Mouse (Mus musculus) kidney, postnatal 14 days (tissue): ENCODE measurements around the gene B430218F22Rik.
"Not testable (repeated sequence)": the region's sequence is repeated elsewhere in the genome, so short reads cannot be mapped to it uniquely, and the experiment has no call there.

ENCODE experiments used
- DNase-seq: peaks from one replicate; pipeline ENCODE4 v3.0.0; 2022; ENCODE audit warnings: mixed read lengths

B430218F22Rik gene

GRCm38 (mm10) chr13:118386511-118387447 is at the start of gene B430218F22Rik, which contains the start of gene Mrps30:
Gene B430218F22Rik, plus strand, starts transcription at chr13:118386630.
Gene Mrps30, minus strand, starts transcription at chr13:118387252.
- peak; percentile 96 for DNase-seq

- DNase-seq, result peak; percentile 9
Measured at GRCm38 (mm10) chr13:118350257-118350656, 36.2 kb upstream of the B430218F22Rik start.

- DNase-seq, result no peak
Measured at GRCm38 (mm10) chr13:118350870-118351269, 35.6 kb upstream of the B430218F22Rik start.

DNA sequence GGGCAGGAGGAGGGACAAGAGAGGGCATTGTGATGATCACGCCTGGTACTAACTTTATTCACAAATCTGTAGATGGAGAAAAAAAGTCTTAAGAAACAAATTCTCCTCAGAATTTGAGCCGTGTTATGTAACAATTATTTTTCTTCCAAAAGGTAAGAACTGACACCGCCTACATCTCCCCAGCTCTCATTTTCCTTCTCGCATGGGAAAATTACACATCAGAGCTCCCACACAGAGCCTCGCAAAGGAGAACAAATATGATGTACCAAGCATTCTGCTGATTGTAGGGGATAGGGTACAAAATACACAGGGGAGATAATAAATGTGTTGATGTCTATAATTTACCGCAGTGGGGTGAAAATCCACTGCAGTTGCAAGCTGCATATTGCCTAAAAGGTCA is 23.1 kb upstream of the B430218F22Rik start:
- no peak for DNase-seq

DNA sequence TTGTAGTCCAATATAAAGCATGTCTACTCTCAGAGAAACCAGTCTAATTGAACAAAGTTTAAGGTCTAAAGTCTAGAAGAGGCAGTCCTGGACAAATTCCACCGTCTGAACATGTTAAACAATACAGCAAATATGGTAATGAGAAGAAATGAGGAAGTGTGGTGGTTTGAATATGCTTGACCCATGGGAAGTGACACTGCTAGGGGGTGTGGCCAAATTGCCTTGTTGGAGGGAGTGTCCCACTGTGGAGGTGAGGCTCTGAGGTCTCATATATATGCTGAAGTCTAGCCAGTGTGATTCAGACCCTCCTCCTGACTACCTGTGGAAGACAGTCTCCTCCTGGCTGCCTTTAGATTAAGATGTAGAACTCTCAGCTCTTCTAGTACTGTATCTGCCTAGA is 20.7 kb upstream of the B430218F22Rik start:
- DNase-seq, result no peak

DNA sequence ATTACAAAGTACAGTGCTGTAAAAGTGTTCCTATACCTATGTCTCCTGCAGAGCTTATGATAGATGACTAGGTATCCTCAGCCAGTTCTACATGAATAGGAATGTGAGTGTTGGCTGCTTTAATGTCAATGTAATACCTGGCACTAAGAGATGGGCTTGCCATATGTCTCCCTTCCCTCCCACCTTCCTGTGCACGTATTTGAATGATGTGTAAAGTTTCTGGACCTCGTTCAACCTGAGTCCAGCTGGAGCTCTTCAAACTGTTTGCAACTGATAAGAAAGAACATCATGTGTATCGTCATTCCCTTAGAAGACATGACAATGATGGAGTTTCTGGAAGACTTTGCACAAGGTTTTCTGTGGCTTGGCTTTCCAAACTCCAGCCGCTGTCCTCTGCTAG is 13.6 kb upstream of the B430218F22Rik start:
- DNase-seq, result no peak

DNA sequence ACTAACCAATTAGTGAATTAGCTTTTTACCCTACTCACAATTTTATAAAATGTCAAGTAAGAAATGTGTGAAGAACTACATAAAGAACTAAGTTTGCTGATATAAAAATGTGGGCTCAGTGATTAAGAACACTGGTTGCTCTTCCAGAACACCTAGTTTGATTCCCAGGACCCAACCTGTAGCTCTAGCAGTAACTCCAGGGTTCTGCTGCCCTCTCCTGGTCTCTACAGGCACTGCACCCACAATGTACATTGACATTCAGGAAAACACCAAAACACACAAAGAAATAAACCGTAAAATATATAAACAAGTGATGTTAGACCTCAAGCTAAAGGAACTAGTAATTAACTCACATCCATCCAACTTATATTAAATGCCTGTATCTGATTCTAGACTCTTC is 7.3 kb upstream of the B430218F22Rik start:
- DNase-seq, result peak; percentile 63

- peak; percentile 43 for DNase-seq
Measured at GRCm38 (mm10) chr13:118380381-118380780, 6.0 kb upstream of the B430218F22Rik start.

GRCm38 (mm10) chr13:118387448-118387801 is 995 bp downstream of the B430218F22Rik start:
- not testable (repeated sequence) for DNase-seq

- no peak for DNase-seq
Measured at GRCm38 (mm10) chr13:118395803-118396202, 9.4 kb downstream of the B430218F22Rik start.

- no peak for DNase-seq
Measured at GRCm38 (mm10) chr13:118400340-118400739, 13.9 kb downstream of the B430218F22Rik start.

- DNase-seq, result no peak
Measured at GRCm38 (mm10) chr13:118403544-118403943, 17.1 kb downstream of the B430218F22Rik start.

- DNase-seq, result no peak
Measured at GRCm38 (mm10) chr13:118411297-118411992, 25.0 kb downstream of the B430218F22Rik start.

GRCm38 (mm10) chr13:118418163-118418562 is 31.7 kb downstream of the B430218F22Rik start:
- no peak for DNase-seq

GRCm38 (mm10) chr13:118420408-118420807 is 34.0 kb downstream of the B430218F22Rik start:
- no peak for DNase-seq

DNA sequence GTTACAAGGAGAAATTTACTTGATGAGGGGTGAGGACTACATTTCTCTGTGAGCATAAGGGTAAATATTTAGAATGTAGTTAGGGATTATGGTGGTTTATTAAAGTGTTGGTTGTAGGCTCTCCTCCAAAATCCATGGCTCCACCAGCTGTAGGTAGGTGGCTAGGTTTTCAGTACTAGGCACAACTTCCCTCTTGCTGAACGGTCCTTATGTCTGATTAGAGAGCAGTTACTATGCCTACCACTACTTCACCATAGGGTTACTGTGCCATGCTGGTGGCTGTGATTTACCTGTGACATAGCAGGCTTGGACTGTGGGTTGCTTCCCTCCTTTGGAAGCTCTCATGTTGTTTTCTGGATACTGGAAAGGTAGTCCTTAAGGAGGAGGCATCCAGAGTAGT is 34.4 kb downstream of the B430218F22Rik start:
- DNase-seq, result no peak
